Mouse (Mus musculus) layer of hippocampus, adult 18-20 months (tissue): Measurements from ENCODE around the gene Sgta. TPM values are rescaled to one million over a fixed set of nuclear protein-coding genes. Genes with fewer than 3 reads are reported as not detected.

Experiments used
- microRNA-seq, 2 experiments: library from miRNA; unstranded; fragments of <30 nt; microRNA quantifications; one replicate each; pipeline ENCODE4 v1.2.0; 2021
- total RNA-seq, 2 experiments: library from RNA; stranded (reverse); gene quantifications; 2 replicates each; pipeline ENCODE4 v1.2.3; 2021

Gene Sgta
- total RNA-seq, 2 experiments from 2014 or later: 180 to 183 TPM

Small RNA genes lying within 50 kb of the gene (microRNA-seq; reads per million reads assigned to microRNA genes)
- gene Mir5615-1: 0 reads per million in 2 experiments
- gene Mir5615-2: 0 reads per million in 2 experiments

Other genes starting within 250 kb of the Sgta start
- 1 to 10 TPM; 2.2 to 3.0 TPM for gene Jsrp1, start 246.7 kb downstream of the Sgta start, total RNA-seq
- gene Oaz1, start 233.5 kb downstream of the Sgta start, total RNA-seq: 100 to 1,000 TPM; 518 to 519 TPM
- 10 to 100 TPM; 42.7 to 51.6 TPM for gene Lingo3, start 216.1 kb downstream of the Sgta start, total RNA-seq
- 10 to 100 TPM; 41.4 to 50.4 TPM for gene Lsm7, start 205.0 kb downstream of the Sgta start, total RNA-seq
- 10 to 100 TPM; 46.4 to 55.6 TPM for gene Sppl2b, start 204.9 kb downstream of the Sgta start, total RNA-seq
- under 1 TPM; 0.40 to 0.56 TPM for gene Tmprss9, start 188.3 kb downstream of the Sgta start, total RNA-seq
- 100 to 1,000 TPM; 136 to 144 TPM for gene Timm13, start 159.2 kb downstream of the Sgta start, total RNA-seq
- gene Lmnb2, start 141.9 kb downstream of the Sgta start, total RNA-seq: 10 to 100 TPM; 19.5 to 22.3 TPM
- 10 to 100 TPM; 24.9 to 28.1 TPM for gene Gadd45b, start 130.1 kb downstream of the Sgta start, total RNA-seq
- 100 to 1,000 TPM; 166 to 173 TPM for gene Gng7, start 45.2 kb downstream of the Sgta start, total RNA-seq
- 10 to 100 TPM; 96.6 to 98.2 TPM for gene Diras1, start 34.5 kb downstream of the Sgta start, total RNA-seq
- gene Slc39a3, start 22.8 kb downstream of the Sgta start, total RNA-seq: 10 to 100 TPM; 62.1 to 64.4 TPM
- 10 to 100 TPM; 50.5 to 50.6 TPM for gene Thop1, start 9.9 kb upstream of the Sgta start, total RNA-seq
- gene Creb3l3, start 38.7 kb upstream of the Sgta start, total RNA-seq: under 1 TPM; 0.57 to 0.63 TPM
- 100 to 1,000 TPM; 130 to 136 TPM for gene Map2k2, start 45.7 kb upstream of the Sgta start, total RNA-seq
- 100 to 1,000 TPM; 122 to 126 TPM for gene Zbtb7a, start 75.0 kb upstream of the Sgta start, total RNA-seq
- gene Pias4, start 107.7 kb upstream of the Sgta start, total RNA-seq: 10 to 100 TPM; 27.5 to 30.8 TPM
- 100 to 1,000 TPM; 907 to 934 TPM for gene Eef2, start 116.5 kb upstream of the Sgta start, total RNA-seq
- 10 to 100 TPM; 71.9 to 76.4 TPM for gene Dapk3, start 122.8 kb upstream of the Sgta start, total RNA-seq
- gene 4930442H23Rik, start 123.7 kb upstream of the Sgta start, total RNA-seq: not detected
- under 1 TPM; 0.23 to 0.27 TPM for gene Nmrk2, start 141.9 kb upstream of the Sgta start, total RNA-seq
- gene Atcay, start 170.7 kb upstream of the Sgta start, total RNA-seq: 100 to 1,000 TPM; 150 to 155 TPM
- gene Zfr2, start 173.0 kb upstream of the Sgta start, total RNA-seq: 10 to 100 TPM; 57.6 to 63.6 TPM
- gene Matk, start 192.8 kb upstream of the Sgta start, total RNA-seq: 100 to 1,000 TPM; 204 to 214 TPM
- 10 to 100 TPM; 36.9 to 40.4 TPM for gene Mrpl54, start 206.8 kb upstream of the Sgta start, total RNA-seq
- gene Apba3, start 206.8 kb upstream of the Sgta start, total RNA-seq: 10 to 100 TPM; 39.3 to 40.9 TPM
- 1 to 10 TPM in 1 of 2 experiments, under 1 TPM in 1; 0.62 to 1.7 TPM for gene Tjp3, start 231.4 kb upstream of the Sgta start, total RNA-seq
- gene Pip5k1c, start 232.8 kb upstream of the Sgta start, total RNA-seq: 100 to 1,000 TPM; 303 to 304 TPM